Comparison of ENCODE assay signal across 17 mouse cellular contexts in genomic region chr11:34284124-34284808, GRCm38 (mm10). TPM values are rescaled to one million over a fixed set of nuclear protein-coding genes. Genes with fewer than 3 reads are reported as not detected.
DNase-seq lines count a peak whose midpoint lies in the region; ATAC-seq and TF ChIP-seq lines count a peak whose summit lies in the region.
"Had no signal": no experiment of that assay in that cellular context is flagged by ENCODE, and none has a peak within 500 bp of the region (broad histone marks: within the 10 kb centered on the region; RNA-seq: fewer than 3 reads in every experiment).

No protein-coding gene starts in this region.

- peak; percentile 41 for DNase-seq in kidney, postnatal 0 days (ENCODE audit: low spot score)
- DNase-seq in kidney, adult 2 months = no peak
- peak; percentile 41 for DNase-seq in embryo, embryonic 11 days
- peak; percentile 10 for DNase-seq in forelimb bud, embryonic 11.5 days (ENCODE audit: low read depth, low spot score)
- DNase-seq in lung, postnatal 36 days = no peak
- no peak for DNase-seq in adrenal gland, adult 8-10 months
- DNase-seq: cerebellum, adult 2 months; gastrocnemius, postnatal 36 days; kidney, postnatal 10 days; layer of hippocampus, postnatal 36 days; lung, postnatal 4 days; thymus, adult 18-20 months had no signal

- 0 out of 2 replicates have a peak, but pooled peaks cover 4% of the 10 kb centered on the region for H3K4me1 ChIP-seq in kidney, postnatal 0 days (replicated peaks; ENCODE audit: insufficient read depth, low read length)
- H3K4me1 ChIP-seq in kidney, adult 2 months (ENCODE audit: control insufficient read depth, insufficient read depth, low read length) = no peaks in the 10 kb centered on the region
- peaks cover 10% of the 10 kb centered on the region for H3K4me1 ChIP-seq in neural tube, embryonic 13.5 days (replicated peaks)
- H3K4me1 ChIP-seq: heart, embryonic 12.5 days; liver, embryonic 15.5 days had no signal

- TF ChIP-seq CTCF in kidney, postnatal 0 days (IDR thresholded peaks at IDR 0.05; ENCODE audit: low read depth) = no peak
- no peak for TF ChIP-seq CTCF in kidney, adult 2 months (conservative IDR thresholded peaks at IDR 0.05; ENCODE audit: insufficient read depth, insufficient read length, low read depth, low read length)

- TF ChIP-seq POLR2A in kidney, adult 2 months (IDR thresholded peaks at IDR 0.05; ENCODE audit: low read depth, low read length) = no peak

- 21% methylated on average over 13 of the region's 13 CpGs for WGBS in kidney, postnatal 0 days
- 27% methylated on average over 13 of the region's 13 CpGs for WGBS in kidney, adult 2 months
- WGBS in neural tube, embryonic 13.5 days = 15% methylated on average over 13 of the region's 13 CpGs

- H3K4me3 ChIP-seq in kidney, postnatal 0 days (replicated peaks; ENCODE audit: low read depth, low read length) = no peak overlapping the region
- no peak overlapping the region for H3K4me3 ChIP-seq in kidney, adult 2 months (ENCODE audit: insufficient read depth, low read depth, low read length)
- no peak overlapping the region for H3K4me3 ChIP-seq in neural tube, embryonic 13.5 days
- H3K4me3 ChIP-seq: heart, embryonic 12.5 days; limb, embryonic 12.5 days; liver, embryonic 15.5 days had no signal

- H3K9me3 ChIP-seq in kidney, postnatal 0 days (replicated peaks; ENCODE audit: low read length) = no peaks in the 10 kb centered on the region
- no peaks in the 10 kb centered on the region for H3K9me3 ChIP-seq in neural tube, embryonic 13.5 days
- H3K9me3 ChIP-seq: heart, embryonic 12.5 days; limb, embryonic 12.5 days; liver, embryonic 15.5 days had no signal

- H3K27me3 ChIP-seq in kidney, postnatal 0 days (ENCODE audit: insufficient read depth, low read length) = no peaks in the 10 kb centered on the region
- H3K27me3 ChIP-seq in kidney, adult 2 months (replicated peaks; ENCODE audit: control insufficient read depth, insufficient read depth, low read length) = no peaks in the 10 kb centered on the region
- H3K27me3 ChIP-seq in neural tube, embryonic 13.5 days = peaks cover 37% of the 10 kb centered on the region
- H3K27me3 ChIP-seq: limb, embryonic 12.5 days; liver, embryonic 15.5 days had no signal

- no peak overlapping the region for H3K9ac ChIP-seq in kidney, postnatal 0 days (ENCODE audit: low read depth, low read length)
- no peak overlapping the region for H3K9ac ChIP-seq in neural tube, embryonic 13.5 days
- H3K9ac ChIP-seq: heart, embryonic 12.5 days; limb, embryonic 12.5 days; liver, embryonic 15.5 days had no signal

- H3K4me2 ChIP-seq in kidney, postnatal 0 days (ENCODE audit: low read length) = no peak overlapping the region
- no peak overlapping the region for H3K4me2 ChIP-seq in neural tube, embryonic 13.5 days
- H3K4me2 ChIP-seq: heart, embryonic 12.5 days; limb, embryonic 12.5 days; liver, embryonic 15.5 days had no signal

- H3K27ac ChIP-seq in kidney, postnatal 0 days = no peak overlapping the region
- no peak overlapping the region for H3K27ac ChIP-seq in kidney, adult 2 months (ENCODE audit: insufficient read depth, low read depth, low read length)
- no peak overlapping the region for H3K27ac ChIP-seq in neural tube, embryonic 13.5 days (replicated peaks)
- H3K27ac ChIP-seq: limb, embryonic 12.5 days; liver, embryonic 15.5 days had no signal

- no peaks in the 10 kb centered on the region for H3K36me3 ChIP-seq in kidney, postnatal 0 days (ENCODE audit: insufficient read depth, low read length)
- no peaks in the 10 kb centered on the region for H3K36me3 ChIP-seq in kidney, adult 2 months (ENCODE audit: control insufficient read depth, insufficient read depth, low read length)
- H3K36me3 ChIP-seq in neural tube, embryonic 13.5 days = no peaks in the 10 kb centered on the region
- H3K36me3 ChIP-seq: heart, embryonic 12.5 days; limb, embryonic 12.5 days; liver, embryonic 15.5 days had no signal

- peak; percentile 66 for ATAC-seq in kidney, postnatal 0 days (replicated peaks; ENCODE audit: low FRiP score, low read depth)
- ATAC-seq in neural tube, embryonic 13.5 days (ENCODE audit: low read depth) = peak; percentile 50
- ATAC-seq: activated CD4-positive, CD25-positive, alpha-beta regulatory T cell, adult 4 months had no signal

RNA-seq across cellular contexts. Expression of gene Fam196b, which starts 30.4 kb away (rescaled TPM):
- 0.21 and 0.37 TPM in 2 replicates for polyA plus RNA-seq in kidney, postnatal 0 days (2015; fragmentation: Nextera tagmentation; extraction: Ambion mirVana)
- 0.04 and 0.08 TPM in 2 replicates for polyA plus RNA-seq in kidney, adult 2 months (2012; rRNA removed)
- polyA plus RNA-seq in neural tube, embryonic 13.5 days (2015; fragmentation: Nextera tagmentation; extraction: Ambion mirVana) = 3.4 and 3.8 TPM in 2 replicates
- total RNA-seq in adrenal gland, adult 8-10 months (2022) = under 1 TPM in 2 of 4 experiments, not detected in 2; 0.06 to 0.11 TPM

Comparison
In these comparisons a context has a peak if more than half of its experiments do, and no peak if none do; other contexts are left out.
1. DNase-seq: peak in kidney, postnatal 0 days (single experiment), embryo, embryonic 11 days (single experiment) and forelimb bud, embryonic 11.5 days (single experiment); none in kidney, adult 2 months (single experiment), lung, postnatal 36 days (single experiment) and adrenal gland, adult 8-10 months (single experiment).